Mouse (Mus musculus): Measurements from ENCODE around the gene Npy5r.

Gene Npy5r

GRCm38 (mm10) chr8:66687511-66688329 is at the start of gene Npy5r:
TSS of gene Npy5r (minus strand) at chr8:66688128.
- DNase-seq (ENCODE audit: low spot score in 2 of 2), result no peak

- DNase-seq (ENCODE audit: low spot score in 2 of 2), result no peak
Observed at GRCm38 (mm10) chr8:66731957-66732356, 44.0 kb upstream of the Npy5r start.

- no peak for DNase-seq (ENCODE audit: low spot score in 2 of 2)
Observed at GRCm38 (mm10) chr8:66729446-66729845, 41.5 kb upstream of the Npy5r start.

GRCm38 (mm10) chr8:66722835-66723234 is 34.9 kb upstream of the Npy5r start:
- no peak for DNase-seq (ENCODE audit: low spot score in 2 of 2)

GRCm38 (mm10) chr8:66714324-66714975 is 26.5 kb upstream of the Npy5r start:
- DNase-seq (ENCODE audit: low spot score in 2 of 2), result no peak

- no peak for DNase-seq (ENCODE audit: low spot score in 2 of 2)
Observed at GRCm38 (mm10) chr8:66698782-66699181, 10.9 kb upstream of the Npy5r start.

GRCm38 (mm10) chr8:66698011-66698410 is 10.1 kb upstream of the Npy5r start:
- DNase-seq (ENCODE audit: low spot score in 2 of 2), result no peak

GRCm38 (mm10) chr8:66696970-66697843 is 9.3 kb upstream of the Npy5r start, which contains the start of gene Npy1r:
TSS of gene Npy1r (plus strand) at chr8:66697192.
- DNase-seq (ENCODE audit: low spot score in 2 of 2), result peak; percentile 20 to 35

GRCm38 (mm10) chr8:66690402-66690801 is 2.5 kb upstream of the Npy5r start:
- DNase-seq (ENCODE audit: low spot score in 2 of 2), result no peak

- no peak for DNase-seq (ENCODE audit: low spot score in 2 of 2)
Observed at GRCm38 (mm10) chr8:66688799-66689198, 871 bp upstream of the Npy5r start.

- DNase-seq (ENCODE audit: low spot score in 2 of 2), result no peak
Observed at GRCm38 (mm10) chr8:66688395-66688794, 467 bp upstream of the Npy5r start.

- no peak for DNase-seq (ENCODE audit: low spot score in 2 of 2)
Observed at GRCm38 (mm10) chr8:66681261-66681660, 6.7 kb downstream of the Npy5r start.

GRCm38 (mm10) chr8:66630721-66631120 is 57.2 kb downstream of the Npy5r start:
- DNase-seq (ENCODE audit: low spot score in 2 of 2), result no peak

Data from urinary bladder, postnatal 36 days (tissue).